Mouse (Mus musculus) hindbrain, embryonic 14.5 days (tissue): ENCODE results near the gene Atxn1. TPM values are rescaled to one million over a fixed set of nuclear protein-coding genes. Genes with fewer than 3 reads are reported as not detected.

Experiments
- ATAC-seq: fragments of 200-750 bp; cut with Nextera tagmentation; 2 replicates; pipeline ENCODE4 v1.8.0; 2017; ENCODE audit warnings: moderate number of reproducible peaks, mild to moderate bottlenecking, moderate TSS enrichment, moderate library complexity; ENCODE audit not compliant: low FRiP score
- DNase-seq: peaks from one replicate; pipeline ENCODE4 v3.0.0-alpha.2; 2015; ENCODE audit warnings: low spot score
- H3K27ac ChIP-seq: fragments of 300-500 bp; sonication (generic); 2 replicates; pipeline ENCODE4 v1.5.1; 2014; ENCODE audit warnings: mild to moderate bottlenecking, moderate library complexity
- H3K27me3 ChIP-seq: fragments of 300-500 bp; sonication (generic); 2 replicates; pipeline ENCODE4 v1.6.1; 2014; ENCODE audit warnings: mild to moderate bottlenecking, low read length, mixed read lengths; ENCODE audit not compliant: control insufficient read depth, insufficient read depth
- H3K36me3 ChIP-seq: fragments of 300-500 bp; sonication (generic); replicated peaks from 2 replicates; pipeline ENCODE4 v1.6.1; 2014; ENCODE audit not compliant: control insufficient read depth, insufficient read depth
- H3K4me1 ChIP-seq: fragments of 300-500 bp; sonication (generic); replicated peaks from 2 replicates; pipeline ENCODE4 v1.6.1; 2014; ENCODE audit warnings: antibody characterized with exemption, low read length, mixed read lengths; ENCODE audit not compliant: control insufficient read depth, insufficient read depth
- H3K4me2 ChIP-seq: fragments of 300-500 bp; sonication (generic); replicated peaks from 2 replicates; pipeline ENCODE4 v1.6.1; 2014; ENCODE audit warnings: mild to moderate bottlenecking, moderate library complexity
- H3K4me3 ChIP-seq: fragments of 300-500 bp; sonication (generic); replicated peaks from 2 replicates; pipeline ENCODE4 v1.5.1; 2014; ENCODE audit warnings: mild to moderate bottlenecking, low read length
- H3K9ac ChIP-seq: fragments of 300-500 bp; sonication (generic); 2 replicates; pipeline ENCODE4 v1.6.1; 2014
- H3K9me3 ChIP-seq: fragments of 300-500 bp; sonication (generic); 2 replicates; pipeline ENCODE4 v1.6.1; 2016; ENCODE audit warnings: low read length; ENCODE audit not compliant: control insufficient read depth
- WGBS: fragments of 180-500 bp; shearing (Covaris S2); extraction: QIAGEN DNeasy Blood & Tissue Kit; methylation state at CpG from one replicate; pipeline ENCODE4 v1.1.7; 2014; 5-methylcytosine and 5-hydroxymethylcytosine counted together
- polyA plus RNA-seq: library from polyadenylated mRNA; unstranded; fragments of >200 nt; fragmentation: Nextera tagmentation; extraction: Ambion mirVana; gene quantifications from 2 replicates; pipeline ENCODE4 v1.2.1, GENCODE M21; 2014

Atxn1 gene
- polyA plus RNA-seq = 5.4 and 8.1 TPM in 2 replicates

DNA sequence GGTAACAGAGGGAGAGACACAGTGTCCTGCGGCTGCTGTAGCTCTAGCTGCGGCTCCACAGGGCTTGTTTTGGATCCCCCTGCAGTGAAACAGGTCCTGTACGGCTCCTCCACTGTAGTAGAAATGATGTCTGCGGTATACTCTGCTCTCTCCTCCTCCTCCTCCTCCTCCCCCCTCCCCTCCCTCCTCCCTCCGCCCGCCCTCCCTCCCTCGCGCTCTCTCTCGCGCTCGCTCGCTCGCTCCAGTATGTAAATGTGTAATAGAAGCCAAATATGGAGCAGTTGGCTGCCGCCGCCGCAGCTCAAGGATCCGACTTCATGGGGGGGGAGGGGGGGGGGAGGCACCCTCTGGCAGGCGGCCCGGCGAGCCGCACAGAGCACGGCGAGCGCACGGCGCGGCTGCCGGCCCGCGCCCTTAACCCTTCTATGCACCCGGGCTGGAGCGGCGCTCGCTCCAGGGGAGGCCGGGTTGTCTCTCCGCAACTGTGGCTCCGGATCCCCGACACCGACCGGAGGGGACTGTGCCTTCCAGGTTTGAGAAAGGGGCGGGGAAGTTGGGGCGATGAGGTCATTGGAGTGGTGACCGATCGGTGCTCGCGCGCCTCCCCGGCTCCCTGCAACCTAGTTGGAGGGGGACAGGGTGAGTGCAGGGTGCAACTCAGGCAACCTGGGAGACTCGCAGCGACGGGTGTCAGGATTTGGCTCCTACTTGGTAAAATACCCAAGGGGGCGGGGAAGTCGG, at the start of gene Atxn1:
Atxn1 (minus strand) TSS at position 156 of the 741 bp plus-strand sequence.
- under 1% methylated on average over 47 of the region's 53 CpGs for WGBS
- ATAC-seq = peak; percentile 77
- H3K4me1 ChIP-seq = peaks cover 42% of the 10 kb centered on the region
- no peaks in the 10 kb centered on the region for H3K9me3 ChIP-seq
- peak within 1 kb of the TSS; percentile 95 for H3K27ac ChIP-seq
- peak within 1 kb of the TSS; percentile 91 for H3K4me2 ChIP-seq
- no peaks in the 10 kb centered on the region for H3K36me3 ChIP-seq
- H3K4me3 ChIP-seq = peak within 1 kb of the TSS; percentile 94
- DNase-seq = peak; percentile 71
- H3K9ac ChIP-seq = peak within 1 kb of the TSS; percentile 97
- H3K27me3 ChIP-seq = peaks cover 3% of the 10 kb centered on the region; the same call in 1 of the 2 replicates

DNA sequence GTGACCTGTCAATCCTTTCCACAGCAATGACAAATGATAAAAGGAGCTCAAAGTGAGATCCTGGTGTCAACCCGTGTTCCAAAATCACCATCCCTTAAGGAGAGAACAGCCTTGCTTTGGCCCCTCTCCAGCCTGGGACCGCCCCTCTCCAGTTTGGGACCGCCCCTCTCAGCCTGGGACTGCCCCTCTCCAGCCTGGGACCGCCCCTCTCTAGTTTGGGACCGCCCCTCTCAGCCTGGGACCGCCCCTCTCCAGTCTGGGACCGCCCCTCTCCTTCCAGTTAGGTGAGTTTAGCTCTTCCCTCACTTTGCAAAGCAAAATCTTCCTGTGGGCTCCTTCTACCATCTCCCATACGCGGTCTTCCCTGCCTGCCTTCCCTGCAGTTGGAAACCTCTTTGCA, 46.4 kb upstream of the Atxn1 start:
- Histone ChIP-seq H3K4me3 (no peak overlapping the region), H3K4me1 (peaks cover 24% of the 10 kb centered on the region), H3K27me3 (no peaks in the 10 kb centered on the region), H3K4me2 (no peak overlapping the region), H3K27ac (no peak overlapping the region), H3K9me3 (no peaks in the 10 kb centered on the region), H3K9ac (no peak overlapping the region), H3K36me3 (no peaks in the 10 kb centered on the region)
- DNase-seq (no peak), ATAC-seq (no peak)
- WGBS = 37% methylated on average over 9 of the region's 9 CpGs

DNA sequence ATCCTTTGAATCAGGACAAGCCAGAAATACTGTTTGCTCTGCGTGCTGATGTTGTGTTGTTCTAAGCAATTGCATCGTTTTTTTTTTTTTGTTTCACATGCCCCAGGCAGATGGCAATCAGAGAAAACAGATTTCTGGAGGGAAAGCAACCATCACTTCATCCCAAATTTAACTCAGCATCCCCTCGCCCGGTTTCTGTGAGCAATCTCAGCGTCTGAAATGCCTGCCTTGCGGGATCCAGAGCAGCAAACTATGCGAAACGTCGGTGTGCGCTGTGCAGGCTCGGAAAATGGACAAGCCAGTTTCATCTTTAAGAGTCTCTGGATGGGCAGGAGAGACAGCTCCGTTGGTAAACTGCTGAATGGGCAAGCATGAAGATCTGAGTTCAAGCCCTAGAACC, 45.3 kb upstream of the Atxn1 start:
- Histone ChIP-seq H3K36me3 (no peaks in the 10 kb centered on the region), H3K4me2 (no peak overlapping the region), H3K4me1 (peaks cover 29% of the 10 kb centered on the region), H3K27ac (no peak overlapping the region), H3K4me3 (no peak overlapping the region), H3K27me3 (no peaks in the 10 kb centered on the region), H3K9me3 (no peaks in the 10 kb centered on the region), H3K9ac (no peak overlapping the region)
- WGBS = 82% methylated on average over 12 of the region's 12 CpGs
- ATAC-seq (no peak), DNase-seq (no peak)

DNA sequence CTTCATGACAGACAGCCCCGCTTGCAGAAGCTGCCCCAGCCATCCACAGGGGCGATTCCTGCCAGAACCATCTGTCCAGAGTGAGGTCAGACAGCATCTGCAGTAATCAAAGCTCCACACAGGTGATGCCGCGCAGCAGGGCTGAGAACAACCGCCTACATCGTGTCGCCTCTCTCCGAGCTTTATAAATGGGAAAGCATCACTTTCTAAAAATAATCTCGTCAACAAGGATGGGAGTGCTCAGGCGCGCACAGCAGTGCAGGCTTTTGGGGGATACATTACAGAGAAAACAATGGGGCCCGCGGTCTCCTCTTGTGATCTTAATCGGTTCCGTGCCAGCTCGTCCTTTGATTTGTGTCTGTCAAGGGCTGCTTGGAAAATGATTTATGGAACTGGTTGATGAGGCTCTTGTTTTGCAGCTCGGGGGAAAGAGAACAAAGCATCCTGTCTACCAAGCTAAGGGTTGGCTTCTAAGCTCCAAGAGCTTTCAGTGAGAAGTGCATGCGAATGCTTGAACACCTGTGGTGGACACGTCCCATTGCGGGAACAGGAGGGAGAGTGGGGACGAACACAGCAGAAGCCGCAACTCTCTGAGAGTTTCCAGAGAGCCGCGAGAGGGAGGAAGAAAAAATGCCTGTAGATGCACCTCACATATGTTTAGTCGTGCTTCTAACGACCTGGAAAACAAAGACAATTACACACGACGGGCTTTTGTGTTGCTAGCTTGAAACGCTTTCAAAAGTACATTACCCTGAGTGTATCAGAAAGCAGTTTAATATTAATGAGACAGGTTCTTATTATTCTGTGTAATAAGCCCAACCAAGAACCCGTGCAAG, 44.2 kb upstream of the Atxn1 start:
- H3K27me3 ChIP-seq = no peaks in the 10 kb centered on the region
- peaks cover 29% of the 10 kb centered on the region for H3K4me1 ChIP-seq
- H3K27ac ChIP-seq = peak overlapping the region; percentile 73
- ATAC-seq (peak; percentile 18; the same call in 1 of the 2 replicates), DNase-seq (peak; percentile 58)
- H3K4me2 ChIP-seq = peak overlapping the region; percentile 53
- no peaks in the 10 kb centered on the region for H3K9me3 ChIP-seq
- peak overlapping the region; percentile 12; the same call in 1 of the 2 replicates for H3K4me3 ChIP-seq
- no peaks in the 10 kb centered on the region for H3K36me3 ChIP-seq
- peak overlapping the region; percentile 51 for H3K9ac ChIP-seq
- WGBS = 5% methylated on average over 30 of the region's 30 CpGs

DNA sequence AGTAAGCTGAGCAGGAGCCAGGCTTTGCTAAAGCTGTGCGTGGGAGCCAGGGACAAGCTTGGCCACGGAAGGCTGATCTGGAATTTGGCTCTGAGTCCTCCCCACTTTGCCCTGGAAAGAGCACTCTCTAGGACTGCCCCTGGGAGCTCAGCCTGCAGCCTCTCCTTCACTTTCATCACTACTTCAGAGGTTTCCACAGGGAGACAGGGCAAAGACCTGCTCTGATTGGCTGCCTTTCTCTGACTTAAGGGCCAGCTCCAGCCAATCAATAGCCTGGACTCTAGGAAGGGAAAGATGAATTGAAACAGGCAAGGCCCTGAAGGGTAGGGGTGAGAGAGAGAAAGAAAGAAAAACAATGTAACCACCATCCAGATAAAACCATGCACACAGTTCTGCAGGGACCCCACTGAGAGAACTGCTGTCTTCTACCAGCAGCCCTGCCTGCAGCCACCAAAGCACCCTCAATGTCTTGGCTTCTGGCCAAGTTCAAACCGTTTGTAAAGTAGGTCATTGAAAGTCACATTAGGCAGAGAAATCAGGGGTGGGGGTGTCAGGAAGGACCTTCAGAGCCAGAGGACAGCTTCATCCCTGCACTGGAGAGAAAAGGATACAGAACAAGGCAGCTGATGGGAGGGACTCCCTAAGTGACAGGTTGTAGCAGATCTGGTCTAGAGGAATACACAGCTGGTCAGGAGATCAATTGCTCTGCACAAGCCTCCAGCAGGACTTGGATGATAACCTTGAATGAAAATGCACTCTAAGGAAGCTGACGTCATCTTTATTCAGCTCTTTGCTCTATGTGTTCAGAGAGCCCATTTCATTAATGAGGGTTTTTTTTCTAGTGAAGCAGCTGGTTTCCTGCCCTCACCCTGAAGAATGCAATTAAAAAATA, 41.6 kb upstream of the Atxn1 start:
- ATAC-seq (peak; percentile 85), DNase-seq (peak; percentile 50)
- Histone ChIP-seq H3K9ac (no peak overlapping the region), H3K27me3 (no peaks in the 10 kb centered on the region), H3K4me2 (peak overlapping the region; percentile 11), H3K36me3 (no peaks in the 10 kb centered on the region), H3K27ac (peak overlapping the region; percentile 70), H3K9me3 (no peaks in the 10 kb centered on the region), H3K4me1 (peaks cover 29% of the 10 kb centered on the region), H3K4me3 (no peak overlapping the region)
- WGBS = 8% methylated on average over 4 of the region's 4 CpGs

DNA sequence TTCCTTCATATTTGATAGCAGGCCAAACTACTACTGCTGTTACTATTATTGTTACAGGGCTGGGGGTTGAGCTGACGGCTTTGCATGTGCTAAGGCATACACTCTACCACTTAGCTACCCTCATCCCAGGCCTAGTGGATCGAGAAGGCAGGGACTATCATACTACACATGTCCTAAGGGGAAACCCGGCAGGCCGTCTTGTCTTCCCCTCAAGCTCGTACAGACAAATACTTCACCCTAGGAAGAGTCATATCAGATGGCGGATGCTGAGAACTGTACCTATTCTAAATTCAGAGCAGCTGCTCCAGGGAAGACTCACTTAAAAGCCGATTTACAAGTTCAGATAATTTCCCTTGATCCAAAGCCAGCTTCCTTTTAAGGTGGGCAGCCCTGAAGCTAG, 40.8 kb upstream of the Atxn1 start:
- peak overlapping the region; percentile 11 for H3K4me2 ChIP-seq
- peaks cover 29% of the 10 kb centered on the region for H3K4me1 ChIP-seq
- peak overlapping the region; percentile 52 for H3K27ac ChIP-seq
- DNase-seq = no peak
- ATAC-seq = no peak
- WGBS = 67% methylated on average over 7 of the region's 7 CpGs
- H3K27me3 ChIP-seq = no peaks in the 10 kb centered on the region
- H3K4me3 ChIP-seq = no peak overlapping the region
- H3K36me3 ChIP-seq = no peaks in the 10 kb centered on the region
- no peaks in the 10 kb centered on the region for H3K9me3 ChIP-seq
- H3K9ac ChIP-seq = no peak overlapping the region

DNA sequence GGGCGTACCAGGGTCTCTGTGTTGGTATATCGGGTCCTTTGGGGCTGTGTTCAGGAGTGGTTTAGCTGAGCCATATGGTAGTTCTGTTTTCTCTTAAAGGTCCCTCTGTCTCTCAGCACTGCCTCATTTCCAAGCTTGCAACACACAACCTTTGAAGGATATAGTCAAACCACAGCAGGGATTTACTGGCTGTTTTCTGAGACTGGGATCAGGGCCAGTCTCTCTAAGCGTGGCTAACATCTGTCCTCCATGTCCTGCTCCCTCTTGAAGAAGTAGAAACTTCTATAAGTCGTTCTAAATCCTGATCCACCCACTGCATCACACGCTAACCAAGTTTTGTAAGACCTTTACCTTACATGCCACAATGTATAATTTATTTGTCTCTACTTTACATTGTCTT, 36.5 kb upstream of the Atxn1 start:
- H3K36me3 ChIP-seq = no peaks in the 10 kb centered on the region
- H3K4me2 ChIP-seq = no peak overlapping the region
- no peak overlapping the region for H3K4me3 ChIP-seq
- no peak overlapping the region for H3K27ac ChIP-seq
- no peaks in the 10 kb centered on the region for H3K9me3 ChIP-seq
- no peaks in the 10 kb centered on the region for H3K27me3 ChIP-seq
- DNase-seq (no peak), ATAC-seq (no peak)
- H3K9ac ChIP-seq = no peak overlapping the region
- WGBS = 91% methylated on average over 5 of the region's 5 CpGs
- H3K4me1 ChIP-seq = peaks cover 6% of the 10 kb centered on the region; the same call in 1 of the 2 replicates

DNA sequence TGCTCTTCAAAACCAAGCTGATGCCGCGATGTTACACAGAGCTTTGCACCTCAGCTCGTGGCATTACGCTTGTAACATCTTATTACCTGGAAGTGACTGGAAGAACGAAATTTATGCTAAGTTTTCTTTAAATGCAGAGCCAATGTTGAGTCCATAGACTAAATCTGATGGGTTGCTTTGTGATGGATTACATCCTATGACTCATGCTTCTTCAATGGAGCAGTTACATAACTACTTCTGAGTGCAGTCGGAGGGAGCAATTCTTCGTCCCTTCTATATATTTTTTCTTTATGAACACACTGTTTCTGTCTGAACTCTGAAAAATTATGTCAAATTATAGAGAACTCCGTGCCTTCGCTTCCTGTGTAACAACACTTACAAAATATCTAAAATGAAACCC, 28.1 kb upstream of the Atxn1 start:
- ATAC-seq = no peak
- Histone ChIP-seq H3K4me3 (no peak overlapping the region), H3K36me3 (no peaks in the 10 kb centered on the region), H3K9ac (no peak overlapping the region), H3K27me3 (no peaks in the 10 kb centered on the region), H3K9me3 (no peaks in the 10 kb centered on the region), H3K4me1 (no peaks in the 10 kb centered on the region), H3K4me2 (no peak overlapping the region), H3K27ac (no peak overlapping the region)
- no peak for DNase-seq
- WGBS = 88% methylated on average over 9 of the region's 9 CpGs
